Mouse (Mus musculus) kidney, adult 2 months (tissue): Measurements from ENCODE around the gene Msln.

Experiments used
- CTCF ChIP-seq: fragments of 200-500 bp; conservative IDR thresholded peaks from 2 replicates; pipeline ENCODE4 v1.5.1; 2011; ENCODE audit warnings: low read depth, mild to moderate bottlenecking, control low read depth, low read length, moderate library complexity, mixed read lengths; ENCODE audit not compliant: insufficient read depth, insufficient read length
- POLR2A ChIP-seq: fragments of 200-500 bp; IDR thresholded peaks from one replicate; pipeline ENCODE4 v1.6.1; 2011; ENCODE audit warnings: low read depth, low read length, control low read depth

GRCm38 (mm10) chr17:25775318-25776062 lies 21.3 kb upstream of the Msln start:
- TF ChIP-seq CTCF (no peak), POLR2A (no peak)
